Mouse (Mus musculus): ENCODE data around the gene Hrc.

Hrc gene

GRCm38 (mm10) chr7:45335056-45335455 is at the start of gene Hrc:
Gene Hrc (plus strand): TSS chr7:45335290.
- DNase-seq = peak in 1 of 2 experiments; percentile 29

DNA sequence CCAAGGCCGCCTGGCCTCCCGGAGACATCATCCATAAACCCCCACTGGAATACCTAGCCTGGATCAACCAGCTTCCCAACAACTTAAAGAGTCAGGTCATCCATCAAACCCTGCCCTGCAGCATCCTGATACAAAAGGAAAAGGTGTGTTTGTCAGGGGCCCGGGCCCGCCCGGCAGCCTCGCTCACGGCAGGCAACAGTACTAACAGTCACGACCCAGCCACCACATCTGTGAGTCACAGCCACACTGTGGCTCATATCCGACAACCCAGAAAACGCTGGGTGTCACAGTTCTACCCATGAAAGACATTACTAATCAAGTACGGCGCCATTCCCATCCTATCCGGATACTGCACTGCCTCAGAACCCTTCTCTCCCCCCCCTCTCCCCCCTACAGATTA is 48.6 kb upstream of the Hrc start:
- no peak for DNase-seq

GRCm38 (mm10) chr7:45296626-45297025 is 38.5 kb upstream of the Hrc start:
- no peak for DNase-seq

- no peak for DNase-seq
Measured at GRCm38 (mm10) chr7:45297563-45297962, 37.5 kb upstream of the Hrc start.

GRCm38 (mm10) chr7:45299752-45300151 is 35.3 kb upstream of the Hrc start:
- DNase-seq = peak; percentile 78 to 83

GRCm38 (mm10) chr7:45300270-45300669 is 34.8 kb upstream of the Hrc start:
- DNase-seq = peak; percentile 86 to 88

DNA sequence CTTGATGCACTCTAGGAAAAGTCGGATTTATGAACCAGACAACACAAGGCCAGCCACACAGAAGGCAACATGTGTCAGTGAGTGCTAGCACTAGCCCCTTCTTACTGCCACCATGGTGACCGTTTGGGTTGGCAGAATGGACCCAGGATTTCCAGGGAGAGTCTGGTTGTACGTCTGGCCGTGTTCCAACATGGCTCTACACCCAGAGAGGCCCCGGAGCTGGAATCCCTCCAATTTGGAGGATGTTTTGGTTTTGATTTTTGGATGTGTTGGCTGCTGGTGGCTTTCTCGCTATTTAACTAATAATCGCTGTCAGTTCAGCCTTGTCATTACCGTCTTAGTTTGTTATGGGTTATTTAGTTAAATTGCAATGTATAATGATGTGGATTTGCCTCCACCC is 32.5 kb upstream of the Hrc start:
- DNase-seq = no peak

GRCm38 (mm10) chr7:45304869-45305268 is 30.2 kb upstream of the Hrc start:
- peak in 1 of 2 experiments; percentile 13 for DNase-seq

GRCm38 (mm10) chr7:45305275-45305674 is 29.8 kb upstream of the Hrc start:
- DNase-seq = peak; percentile 80 to 85

- DNase-seq = peak in 1 of 2 experiments; percentile 36
Measured at GRCm38 (mm10) chr7:45308551-45309240, 26.4 kb upstream of the Hrc start.

DNA sequence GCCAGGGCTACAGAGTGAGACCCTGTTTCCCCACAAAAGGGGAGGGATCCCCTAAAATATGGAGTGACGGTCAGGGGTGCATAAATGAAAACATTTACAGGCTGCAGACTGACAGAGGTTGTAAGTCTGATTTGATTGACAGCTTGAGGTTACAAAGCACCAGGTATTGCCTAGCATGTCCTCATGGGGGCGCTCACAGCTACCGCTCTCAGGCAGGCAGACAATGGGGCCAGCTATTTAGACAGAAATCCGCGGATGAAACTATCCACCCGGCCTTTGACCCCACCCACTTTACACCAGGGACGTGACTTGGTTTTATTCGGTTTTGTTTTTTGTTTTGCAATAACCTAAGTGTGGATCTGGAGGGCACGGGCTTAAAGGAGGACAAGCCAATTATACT is 25.6 kb upstream of the Hrc start:
- peak; percentile 75 to 78 for DNase-seq

GRCm38 (mm10) chr7:45312023-45312422 is 23.1 kb upstream of the Hrc start:
- DNase-seq = peak in 1 of 2 experiments; percentile 30

DNA sequence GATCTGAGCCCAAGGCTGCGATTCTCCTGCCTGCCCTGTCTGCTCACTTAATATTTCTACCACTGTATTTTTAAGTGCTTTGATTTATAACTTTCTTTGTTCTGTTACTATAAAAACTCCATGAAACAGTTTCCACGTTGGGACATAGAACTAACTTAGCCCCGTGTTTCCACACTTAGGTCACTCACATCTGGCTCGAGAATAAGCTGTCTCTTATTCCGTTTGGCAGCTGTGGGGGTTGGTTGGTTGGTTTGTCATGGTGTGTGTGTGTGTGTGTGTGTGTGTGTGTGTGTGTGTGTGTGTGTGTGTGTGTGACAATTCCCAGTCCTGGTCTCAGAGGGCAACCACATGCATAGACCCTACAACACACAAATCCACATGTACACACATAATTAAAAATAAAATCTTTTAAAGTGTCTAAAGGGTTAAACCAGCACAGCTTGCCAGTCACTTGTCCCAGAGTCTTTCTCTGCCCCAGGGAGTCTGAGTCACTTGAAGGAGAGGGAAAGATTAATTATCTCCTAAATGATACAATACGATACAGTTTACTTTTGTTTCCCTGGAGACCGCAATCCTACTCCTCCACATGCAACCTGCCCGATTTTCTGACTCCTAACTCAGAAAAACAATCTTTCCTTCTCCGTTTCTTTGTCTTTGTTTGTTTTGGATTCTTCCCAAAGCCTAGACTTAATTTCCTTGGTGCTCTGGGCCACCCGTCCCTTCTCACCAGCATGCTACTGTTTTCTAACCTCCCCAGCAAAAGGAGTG is 22.2 kb upstream of the Hrc start:
- peak in 1 of 2 experiments; percentile 18 for DNase-seq

DNA sequence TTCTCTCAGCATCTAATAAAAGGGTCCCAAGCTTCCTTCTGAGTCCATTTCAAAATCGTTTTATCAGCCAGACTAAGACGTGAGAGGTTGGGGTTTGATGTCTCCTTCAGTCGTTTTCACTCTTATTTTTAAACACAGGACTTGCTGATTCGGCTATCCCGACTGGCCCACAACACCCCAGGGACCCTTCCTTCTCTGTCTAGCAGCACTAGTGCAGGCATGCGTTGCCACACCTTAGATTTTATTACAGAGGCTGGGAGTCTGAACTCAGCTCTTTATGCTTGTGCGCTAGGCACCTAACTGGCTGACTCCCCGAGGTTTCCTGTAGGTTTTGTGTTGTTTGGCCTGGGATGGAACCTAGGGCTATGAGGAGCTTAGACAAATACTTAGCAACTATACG is 21.6 kb upstream of the Hrc start:
- peak in 1 of 2 experiments; percentile 22 for DNase-seq

DNA sequence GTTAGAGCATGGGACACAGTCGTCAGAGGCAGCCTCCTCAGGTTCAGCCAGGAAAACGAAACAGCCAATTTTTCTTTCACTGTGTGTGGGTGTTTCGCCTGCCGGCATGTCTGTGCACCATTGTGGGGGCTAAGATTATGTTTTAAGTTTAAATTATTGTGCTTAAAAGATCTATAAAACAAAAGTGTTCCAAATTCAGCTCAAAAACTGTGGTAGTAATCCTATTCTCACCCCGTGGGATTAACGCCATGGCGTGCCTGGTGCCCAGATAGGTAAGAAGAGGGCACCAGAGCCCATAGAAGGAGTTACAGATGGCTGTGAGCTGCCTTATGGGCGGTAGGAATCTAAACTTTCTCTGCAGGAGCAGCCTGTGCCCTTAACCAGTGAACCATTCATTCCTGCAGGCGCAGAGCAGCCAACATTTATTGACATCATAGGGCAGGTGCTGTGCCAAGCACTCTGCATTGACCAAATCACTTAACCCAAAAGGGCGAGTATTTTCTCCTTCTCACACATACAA is 19.8 kb upstream of the Hrc start:
- peak in 1 of 2 experiments; percentile 54 for DNase-seq

DNA sequence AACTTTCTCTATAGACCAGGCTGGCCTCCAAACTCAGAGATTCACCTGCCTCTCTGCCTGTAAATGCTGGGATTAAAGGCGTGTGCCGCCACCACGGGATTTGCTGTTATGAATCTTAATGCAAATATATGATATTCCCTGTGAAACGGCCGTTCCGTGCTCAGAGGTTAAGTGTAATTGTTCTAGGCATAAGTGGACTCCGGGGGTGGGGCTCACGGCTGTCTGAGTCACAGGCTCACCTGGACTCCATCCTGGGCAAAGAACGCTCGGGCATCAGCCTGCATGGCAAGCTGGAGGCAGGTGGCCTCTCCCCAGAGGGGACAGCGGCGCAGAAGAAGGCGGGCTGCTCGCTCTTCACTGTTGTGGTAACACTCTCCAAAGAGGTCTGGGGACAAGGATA is 18.6 kb upstream of the Hrc start:
- DNase-seq = no peak

GRCm38 (mm10) chr7:45322245-45322644 is 12.8 kb upstream of the Hrc start:
- no peak for DNase-seq

- no peak for DNase-seq
Measured at GRCm38 (mm10) chr7:45323069-45323468, 12.0 kb upstream of the Hrc start.

- DNase-seq = no peak
Measured at GRCm38 (mm10) chr7:45325800-45326199, 9.3 kb upstream of the Hrc start.

- DNase-seq = no peak
Measured at GRCm38 (mm10) chr7:45328841-45329475, 6.1 kb upstream of the Hrc start.

GRCm38 (mm10) chr7:45331502-45331901 is 3.6 kb upstream of the Hrc start:
- no peak for DNase-seq

DNA sequence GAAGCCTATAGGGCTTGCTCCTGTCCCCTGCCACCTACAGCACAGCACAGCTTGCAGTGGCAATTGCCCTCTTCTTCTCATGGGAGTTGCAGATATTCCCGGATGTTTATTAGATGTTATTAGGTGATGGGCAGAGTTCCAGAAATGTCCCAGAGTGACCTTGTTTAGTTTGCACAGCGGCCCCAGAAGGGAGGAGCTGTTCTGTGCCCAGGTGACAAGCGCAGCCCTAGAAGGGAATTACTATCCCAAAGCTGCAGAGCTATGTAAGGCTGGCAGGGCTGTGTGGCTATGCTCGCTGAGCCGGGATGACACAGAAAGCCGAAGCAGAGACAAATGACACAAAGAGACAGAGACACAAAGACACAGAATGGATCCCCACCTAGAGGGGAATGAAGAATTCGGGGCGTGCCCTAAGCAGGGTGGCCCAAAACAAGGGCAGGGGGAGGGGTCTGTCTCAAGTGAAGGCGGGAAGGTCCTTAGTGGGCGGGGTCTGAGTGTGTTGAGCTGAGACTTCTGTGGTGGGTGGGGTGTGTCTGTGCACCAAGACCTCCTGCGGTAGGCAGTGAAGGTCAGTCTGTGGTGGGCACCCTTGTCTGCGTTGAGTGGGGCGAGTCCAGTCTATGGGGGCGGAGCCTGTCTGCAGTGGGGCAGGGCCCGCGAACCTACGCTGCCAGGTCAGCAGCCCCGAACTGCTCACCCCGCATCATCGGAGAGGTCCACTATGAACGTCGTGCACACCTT is 2.2 kb upstream of the Hrc start:
- peak; percentile 72 to 82 for DNase-seq
